Mouse (Mus musculus) liver, adult 2 months (tissue): ENCODE results near the gene Gal. TPM values are rescaled to one million over a fixed set of nuclear protein-coding genes. Genes with fewer than 3 reads are reported as not detected.

ENCODE experiments used
- DNase-seq: peaks from one replicate; pipeline ENCODE4 v3.0.0-alpha.2; 2011; ENCODE audit warnings: low read depth, low spot score; ENCODE audit errors: extremely low read depth
- H3K27ac ChIP-seq: fragments of 200-500 bp; replicated peaks from 2 replicates; pipeline ENCODE4 v1.5.1; 2012; ENCODE audit warnings: low read depth, mild to moderate bottlenecking, control low read depth, inconsistent platforms, low read length; ENCODE audit not compliant: insufficient read depth
- H3K27me3 ChIP-seq: fragments of 200-500 bp; 2 replicates; pipeline ENCODE4 v1.6.1; 2012; ENCODE audit warnings: mild to moderate bottlenecking, moderate library complexity, low read length, inconsistent platforms; ENCODE audit not compliant: control insufficient read depth, insufficient read depth
- H3K36me3 ChIP-seq: fragments of 200-500 bp; 2 replicates; pipeline ENCODE4 v1.6.1; 2012; ENCODE audit warnings: low read length, inconsistent platforms; ENCODE audit not compliant: control insufficient read depth, insufficient read depth
- H3K4me1 ChIP-seq: fragments of 200-500 bp; 2 replicates; pipeline ENCODE4 v1.6.1; 2011; ENCODE audit warnings: low read length; ENCODE audit not compliant: control insufficient read depth, insufficient read depth
- H3K4me3 ChIP-seq: fragments of 200-500 bp; 2 replicates; pipeline ENCODE4 v1.5.1; 2011; ENCODE audit warnings: low read depth, mild to moderate bottlenecking, control low read depth, low read length, moderate library complexity; ENCODE audit not compliant: insufficient read depth
- H3K79me2 ChIP-seq: fragments of 200-500 bp; 2 replicates; pipeline ENCODE4 v1.6.1; 2012; ENCODE audit warnings: inconsistent platforms, mild to moderate bottlenecking, low read length, moderate library complexity; ENCODE audit not compliant: control insufficient read depth, insufficient read depth
- H3K9ac ChIP-seq: fragments of 200-500 bp; 2 replicates; pipeline ENCODE4 v1.6.1; 2012; ENCODE audit warnings: low read depth, mild to moderate bottlenecking, control low read depth, inconsistent platforms, low read length
- CTCF ChIP-seq: fragments of 200-500 bp; IDR thresholded peaks from 2 replicates; pipeline ENCODE4 v1.5.1; 2011; ENCODE audit warnings: low read depth, low read length, control low read depth
- POLR2A ChIP-seq: fragments of 200-500 bp; IDR thresholded peaks from 2 replicates; pipeline ENCODE4 v1.6.1; 2011; ENCODE audit warnings: low read length, control low read depth; ENCODE audit not compliant: insufficient read depth; ENCODE audit errors: extremely low read depth
- WGBS: fragments of 180-500 bp; shearing (Covaris S2); methylation state at CpG from one replicate; pipeline ENCODE4 v1.1.7; 2018; 5-methylcytosine and 5-hydroxymethylcytosine counted together
- polyA plus RNA-seq: library from polyadenylated mRNA; depleted of rRNA; stranded (reverse); fragments of >200 nt; gene quantifications from 2 replicates; pipeline ENCODE4 v1.2.3, GENCODE M21; 2012
- total RNA-seq: library from RNA; depleted of rRNA; stranded (reverse); fragments of >200 nt; gene quantifications from 2 replicates; pipeline ENCODE4 v1.2.3, GENCODE M21; 2014

Gal gene
- total and polyA plus RNA-seq, 2 experiments: 0.28 TPM; not detected in 1

GRCm38 (mm10) chr19:3436840-3437239 is 22.5 kb upstream of the Gal start:
- Histone ChIP-seq H3K27ac (no peak overlapping the region), H3K79me2 (no peaks in the 10 kb centered on the region), H3K9ac (no peak overlapping the region), H3K4me3 (no peak overlapping the region), H3K27me3 (no peaks in the 10 kb centered on the region), H3K4me1 (no peaks in the 10 kb centered on the region), H3K36me3 (no peaks in the 10 kb centered on the region)
- TF ChIP-seq CTCF (peak; percentile 72), POLR2A (no peak)
- DNase-seq: no peak
- 50% methylated on average over 9 of the region's 9 CpGs for WGBS

GRCm38 (mm10) chr19:3435824-3436223 is 21.5 kb upstream of the Gal start:
- Histone ChIP-seq H3K9ac (no peak overlapping the region), H3K79me2 (no peaks in the 10 kb centered on the region), H3K36me3 (no peaks in the 10 kb centered on the region), H3K4me3 (no peak overlapping the region), H3K27me3 (no peaks in the 10 kb centered on the region), H3K27ac (no peak overlapping the region), H3K4me1 (no peaks in the 10 kb centered on the region)
- no peak for DNase-seq
- WGBS: 41% methylated on average over 3 of the region's 3 CpGs
- TF ChIP-seq CTCF: no peak
- TF ChIP-seq POLR2A: no peak

GRCm38 (mm10) chr19:3434641-3435040 is 20.3 kb upstream of the Gal start:
- TF ChIP-seq POLR2A (no peak), CTCF (no peak)
- Histone ChIP-seq H3K4me1 (no peaks in the 10 kb centered on the region), H3K27ac (no peak overlapping the region), H3K36me3 (no peaks in the 10 kb centered on the region), H3K9ac (no peak overlapping the region), H3K4me3 (no peak overlapping the region), H3K79me2 (no peaks in the 10 kb centered on the region), H3K27me3 (no peaks in the 10 kb centered on the region)
- WGBS: 72% methylated on average over 4 of the region's 4 CpGs
- DNase-seq: no peak

- H3K27ac ChIP-seq: no peak overlapping the region
- no peaks in the 10 kb centered on the region for H3K4me1 ChIP-seq
- DNase-seq: no peak
- TF ChIP-seq POLR2A (no peak), CTCF (no peak)
- H3K27me3 ChIP-seq: no peaks in the 10 kb centered on the region
- no peaks in the 10 kb centered on the region for H3K36me3 ChIP-seq
- no peak overlapping the region for H3K9ac ChIP-seq
- no peak overlapping the region for H3K4me3 ChIP-seq
- WGBS: 50% methylated on average over 4 of the region's 4 CpGs
- H3K79me2 ChIP-seq: no peaks in the 10 kb centered on the region
These were observed 19.8 kb upstream of the Gal start for GRCm38 (mm10) chr19:3434124-3434523.

GRCm38 (mm10) chr19:3431969-3432368 is 17.6 kb upstream of the Gal start:
- no peaks in the 10 kb centered on the region for H3K27me3 ChIP-seq
- H3K4me1 ChIP-seq: no peaks in the 10 kb centered on the region
- no peak for DNase-seq
- no peaks in the 10 kb centered on the region for H3K36me3 ChIP-seq
- 64% methylated on average over 2 of the region's 2 CpGs for WGBS
- H3K9ac ChIP-seq: no peak overlapping the region
- H3K79me2 ChIP-seq: no peaks in the 10 kb centered on the region
- H3K4me3 ChIP-seq: no peak overlapping the region
- TF ChIP-seq POLR2A: no peak
- TF ChIP-seq CTCF: no peak
- no peak overlapping the region for H3K27ac ChIP-seq

GRCm38 (mm10) chr19:3431066-3431465 is 16.7 kb upstream of the Gal start:
- Histone ChIP-seq H3K79me2 (no peaks in the 10 kb centered on the region), H3K4me1 (no peaks in the 10 kb centered on the region), H3K36me3 (no peaks in the 10 kb centered on the region), H3K27ac (no peak overlapping the region), H3K27me3 (no peaks in the 10 kb centered on the region), H3K4me3 (no peak overlapping the region), H3K9ac (no peak overlapping the region)
- 84% methylated on average over 7 of the region's 7 CpGs for WGBS
- DNase-seq: no peak
- TF ChIP-seq CTCF: no peak
